Mouse (Mus musculus) heart, adult 9 months (tissue): ENCODE results near the gene Tgtp1.
A peak's percentile ranks its signal among the peaks of the same experiment; 100 is the strongest.
"Not testable (repeated sequence)": the region's sequence is repeated elsewhere in the genome, so short reads cannot be mapped to it uniquely, and the experiment has no call there.

Experiments
- DNase-seq, 2 experiments: peaks; one replicate each; pipeline ENCODE4 v3.0.0; 2022; ENCODE audit warnings: low spot score in 2 of 2

The Tgtp1 gene

GRCm38 (mm10) chr11:48994018-48994417, at the start of gene Tgtp1:
TSS of gene Tgtp1 (minus strand) at chr11:48994172.
- DNase-seq = peak in 1 of 2 experiments; percentile 15

DNA sequence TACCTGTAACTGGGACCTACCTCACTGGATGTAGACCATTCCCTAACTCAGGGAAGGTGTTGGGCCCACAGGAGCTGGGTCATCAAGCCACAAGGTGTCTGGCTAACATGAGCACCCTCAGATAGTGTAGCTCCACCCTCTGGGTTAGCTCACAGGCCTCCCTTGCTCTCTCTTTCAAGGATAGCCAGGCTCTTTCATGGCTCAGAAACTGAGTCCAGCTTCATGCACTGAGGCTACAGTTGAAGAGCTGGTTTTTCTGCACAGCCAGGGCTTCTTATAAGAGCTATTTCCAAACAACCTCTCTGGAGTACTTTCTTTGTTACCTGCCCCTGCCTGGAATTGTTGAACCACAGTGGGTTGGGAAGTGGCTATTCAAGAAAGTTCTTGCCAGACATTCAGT, 18.1 kb upstream of the Tgtp1 start:
- DNase-seq = not testable (repeated sequence)

GRCm38 (mm10) chr11:49006785-49007184, 12.8 kb upstream of the Tgtp1 start:
- DNase-seq = not testable (repeated sequence)

- DNase-seq = not testable (repeated sequence)
These were observed 12.3 kb upstream of the Tgtp1 start for GRCm38 (mm10) chr11:49006317-49006716.

GRCm38 (mm10) chr11:49000411-49000810, 6.4 kb upstream of the Tgtp1 start:
- not testable (repeated sequence) for DNase-seq

DNA sequence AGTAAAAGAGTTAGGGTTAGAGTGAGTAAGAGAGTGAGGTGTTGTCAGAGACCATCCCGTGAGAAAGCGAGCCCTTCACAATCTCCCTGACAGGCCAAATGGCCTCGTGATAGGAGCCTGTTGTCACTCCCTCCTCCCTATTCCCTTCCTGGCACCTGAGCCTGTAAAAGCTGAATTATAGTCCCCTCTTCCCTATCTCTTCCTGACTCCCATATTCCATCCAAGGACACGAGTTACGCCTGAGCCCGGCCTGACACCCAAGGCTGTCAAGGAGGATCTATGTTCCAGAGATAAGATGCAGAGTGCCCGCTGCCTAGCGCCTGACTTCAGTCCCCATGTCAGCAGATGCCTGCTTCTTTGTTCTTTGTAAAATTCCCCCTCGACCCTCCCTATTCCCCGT, 676 bp downstream of the Tgtp1 start:
- DNase-seq = not testable (repeated sequence)

GRCm38 (mm10) chr11:48991740-48992520, 2.0 kb downstream of the Tgtp1 start, which contains the start of gene Gm12185:
TSS of gene Gm12185 (minus strand) at chr11:48992226.
- peak; percentile 29 to 57 for DNase-seq

DNA sequence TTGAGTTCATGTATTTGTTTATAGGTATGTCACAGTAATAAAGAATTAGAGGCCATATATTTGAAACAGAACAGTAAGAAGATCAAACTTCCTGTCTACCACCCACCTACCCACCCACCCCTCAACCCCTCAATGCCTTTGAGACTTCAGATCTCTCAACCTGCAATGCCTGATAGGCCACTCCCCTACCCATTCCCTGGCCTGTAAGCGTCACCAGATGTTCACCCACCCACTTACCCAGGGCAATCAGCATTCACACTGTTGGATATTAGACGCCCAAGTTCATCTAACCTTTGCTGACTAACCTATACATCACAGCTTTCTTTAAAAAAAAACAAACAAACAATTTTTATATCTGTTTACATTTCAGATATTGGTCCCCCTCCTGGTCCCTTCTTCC, 4.0 kb downstream of the Tgtp1 start:
- not testable (repeated sequence) for DNase-seq

DNA sequence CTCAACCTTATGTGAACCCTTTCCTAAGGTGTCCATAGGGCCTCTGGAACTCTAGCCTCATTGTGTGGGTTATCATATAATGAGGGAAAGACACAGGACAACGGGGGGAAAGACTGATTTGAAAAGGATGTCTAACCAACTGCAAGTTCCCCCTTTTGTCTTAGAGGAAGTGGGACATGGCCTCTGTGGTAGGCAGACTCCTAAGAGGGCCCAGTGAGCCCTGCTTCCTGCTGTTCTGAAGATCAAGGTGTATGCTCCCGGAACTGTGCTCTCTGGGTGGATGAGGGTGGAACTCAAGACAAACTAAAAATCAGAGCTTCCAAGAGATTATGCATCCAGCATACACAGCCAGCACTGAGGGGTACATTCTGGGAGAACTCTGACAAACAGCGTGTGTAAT, 5.8 kb downstream of the Tgtp1 start:
- not testable (repeated sequence) for DNase-seq

DNA sequence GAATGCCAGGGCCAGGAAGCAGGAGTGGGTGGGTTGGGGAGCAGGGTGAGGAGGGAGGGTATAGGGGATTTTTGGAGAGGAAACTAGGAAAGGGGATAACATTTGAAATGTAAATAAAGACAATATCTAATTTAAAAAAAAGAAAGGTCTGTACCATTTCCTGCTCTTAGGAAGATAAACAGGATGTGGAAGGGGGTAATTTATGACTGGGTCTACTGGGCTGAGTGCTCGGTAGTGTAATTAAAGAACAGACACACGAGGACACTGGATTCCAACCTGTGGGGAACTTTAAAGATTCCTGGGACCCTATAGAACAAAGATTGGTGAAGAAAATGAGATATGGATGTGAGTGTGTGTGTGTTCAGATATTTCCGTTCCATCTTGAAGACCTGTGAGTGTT, 11.1 kb downstream of the Tgtp1 start:
- not testable (repeated sequence) for DNase-seq

- DNase-seq = not testable (repeated sequence)
These were observed 13.9 kb downstream of the Tgtp1 start for GRCm38 (mm10) chr11:48980052-48980451.

DNA sequence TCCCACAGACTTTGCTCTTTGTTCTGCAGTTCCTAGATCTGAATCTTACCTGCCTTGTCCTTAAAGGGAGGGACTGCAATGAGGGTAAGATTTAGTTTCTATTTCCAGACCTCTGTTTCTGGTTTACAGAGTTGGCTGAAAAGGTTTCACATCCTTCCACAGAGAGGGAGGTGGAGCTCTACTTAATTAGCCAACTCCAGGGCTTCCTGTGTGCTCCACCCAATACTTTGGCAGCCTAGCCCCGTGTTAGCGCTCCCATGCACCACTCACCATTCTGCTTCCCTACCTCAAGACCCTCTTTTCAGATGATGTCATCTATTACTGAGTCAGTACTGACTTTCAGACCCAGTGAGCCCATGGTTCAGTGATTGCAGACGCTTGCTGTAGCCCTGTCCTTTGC, 14.7 kb downstream of the Tgtp1 start, which contains the start of gene 9930111J21Rik1:
TSS of gene 9930111J21Rik1 (minus strand) at position 148 of the 400 bp plus-strand sequence.
- not testable (repeated sequence) for DNase-seq

GRCm38 (mm10) chr11:48978240-48978939, 15.6 kb downstream of the Tgtp1 start, which contains the start of gene Olfr56:
TSS of gene Olfr56 (plus strand) at chr11:48978889.
- DNase-seq = not testable (repeated sequence)

- not testable (repeated sequence) for DNase-seq
These were observed 19.3 kb downstream of the Tgtp1 start for GRCm38 (mm10) chr11:48974686-48975085.

- DNase-seq = not testable (repeated sequence)
These were observed 47.9 kb downstream of the Tgtp1 start, which contains the start of gene Psme2b for GRCm38 (mm10) chr11:48946090-48946489. TSS of gene Psme2b (minus strand) at chr11:48946190.

GRCm38 (mm10) chr11:48939286-48939685, 54.7 kb downstream of the Tgtp1 start:
- not testable (repeated sequence) for DNase-seq
